Mouse (Mus musculus) gastrocnemius, postnatal 25 days (tissue): ENCODE data around the gene Hook1. TPM values are rescaled to one million over a fixed set of nuclear protein-coding genes. Genes with fewer than 3 reads are reported as not detected.

Source experiments
- total RNA-seq, 2 experiments: library from RNA; stranded (reverse); gene quantifications; 1 replicate in 1 of 2; 2 replicates in 1 of 2; pipeline ENCODE4 v1.2.3; 2021

Hook1 gene
- total RNA-seq, 2 experiments from 2014 or later = 6.5 to 8.6 TPM

Other genes starting within 250 kb of the Hook1 start
- not detected for gene Cyp2j13, start 110.3 kb downstream of the Hook1 start, total RNA-seq
- not detected for gene Cyp2j12, start 173.9 kb downstream of the Hook1 start, total RNA-seq